Mouse (Mus musculus) right cerebral cortex, postnatal 36 days (tissue): ENCODE results near the gene Gm28372.
"Not testable (repeated sequence)": the region's sequence is repeated elsewhere in the genome, so short reads cannot be mapped to it uniquely, and the experiment has no call there.

Source experiments
- DNase-seq, 2 experiments: peaks; one replicate each; pipeline ENCODE4 v3.0.0; 2022; ENCODE audit warnings: low spot score in 2 of 2, mixed read lengths in 1 of 2

The Gm28372 gene

DNA sequence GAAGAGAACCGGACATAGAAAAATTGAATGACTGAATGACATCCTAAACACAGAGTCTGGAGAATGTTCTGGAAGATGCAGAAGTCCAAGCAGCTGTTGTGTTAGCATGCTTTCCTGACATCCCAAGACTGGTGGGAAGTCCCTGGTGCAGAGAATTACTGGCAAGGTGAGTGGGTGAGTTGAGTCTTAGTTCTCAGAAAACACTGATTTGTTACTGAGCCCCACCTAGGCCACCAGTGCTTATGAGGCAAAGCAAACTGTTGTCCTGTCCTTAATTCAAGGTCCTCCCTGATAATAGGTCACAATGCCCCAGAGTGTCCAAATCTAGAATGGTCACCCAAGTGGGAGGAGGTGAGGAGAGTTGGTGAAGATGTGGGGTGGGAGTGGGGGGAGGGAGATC, at the start of gene Gm28372, which contains the start of gene 1700020A23Rik:
Gene Gm28372 (plus strand): TSS at position 301 of the 400 bp plus-strand sequence.
Gene 1700020A23Rik (plus strand): TSS at position 321 of the 400 bp plus-strand sequence.
- DNase-seq, result no peak

DNA sequence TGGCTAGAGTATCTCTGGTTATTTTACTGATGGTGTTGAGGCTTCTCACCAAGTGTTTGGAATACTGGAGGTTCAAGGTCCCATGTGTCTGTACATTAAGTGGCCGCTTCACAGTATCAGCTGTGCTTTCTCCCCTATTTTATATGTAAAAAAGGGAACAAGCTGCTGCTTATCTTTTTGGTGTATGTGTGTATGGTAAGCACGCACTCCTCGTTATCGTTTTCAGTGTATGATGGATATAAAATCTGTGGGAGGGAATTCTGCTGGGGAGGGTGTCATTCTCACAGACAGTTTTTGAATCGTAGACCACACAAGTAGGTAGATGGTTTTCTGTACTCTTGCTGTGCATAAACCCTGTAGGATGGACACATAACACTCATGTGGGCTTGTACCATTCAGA, 47.5 kb upstream of the Gm28372 start:
- no peak for DNase-seq

DNA sequence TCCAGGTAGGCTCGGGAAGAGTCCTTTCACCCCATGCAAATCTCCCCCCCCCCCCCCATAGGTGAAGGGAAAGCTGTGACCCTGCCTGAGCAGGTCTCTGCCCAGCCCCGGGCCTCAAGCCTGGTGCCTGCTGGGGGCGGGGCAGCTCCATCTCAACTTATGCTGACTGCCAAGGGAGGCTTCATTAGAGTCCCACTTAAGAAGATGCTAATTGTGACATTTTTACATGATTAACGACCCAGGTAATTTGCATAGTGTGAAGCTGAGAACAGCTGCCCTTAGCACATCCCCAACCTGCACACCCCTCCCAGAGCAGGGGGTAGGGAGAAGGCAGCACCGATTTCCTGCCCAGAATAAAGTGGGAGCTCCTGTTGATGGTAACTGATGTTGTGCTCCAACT, 46.2 kb upstream of the Gm28372 start:
- no peak for DNase-seq

DNA sequence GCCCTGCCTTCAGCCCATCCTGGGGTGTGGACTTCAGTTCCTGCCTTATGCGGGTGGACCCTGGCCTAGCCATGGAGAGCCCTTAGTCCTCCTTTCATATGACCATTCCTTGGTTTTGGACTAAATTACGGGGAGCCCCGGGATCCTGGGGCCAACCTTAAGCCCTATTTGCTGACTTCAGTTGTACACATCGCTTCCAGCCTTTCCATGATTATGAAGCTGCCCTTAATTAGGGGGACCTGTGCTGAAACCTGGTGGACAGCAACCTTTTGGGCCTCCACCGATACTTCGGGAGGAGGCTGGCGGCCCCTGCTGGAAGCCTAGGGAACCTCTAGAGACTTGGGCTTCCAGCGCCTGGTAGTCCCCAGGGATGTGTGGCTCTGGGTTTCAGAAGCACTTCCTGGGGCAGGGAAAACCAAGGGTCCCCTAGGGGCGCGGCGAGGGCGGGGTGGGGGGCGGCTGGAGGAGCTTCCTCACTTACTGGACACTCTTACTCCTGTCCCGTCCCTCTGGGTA, 42.5 kb upstream of the Gm28372 start:
- DNase-seq, result no peak

DNA sequence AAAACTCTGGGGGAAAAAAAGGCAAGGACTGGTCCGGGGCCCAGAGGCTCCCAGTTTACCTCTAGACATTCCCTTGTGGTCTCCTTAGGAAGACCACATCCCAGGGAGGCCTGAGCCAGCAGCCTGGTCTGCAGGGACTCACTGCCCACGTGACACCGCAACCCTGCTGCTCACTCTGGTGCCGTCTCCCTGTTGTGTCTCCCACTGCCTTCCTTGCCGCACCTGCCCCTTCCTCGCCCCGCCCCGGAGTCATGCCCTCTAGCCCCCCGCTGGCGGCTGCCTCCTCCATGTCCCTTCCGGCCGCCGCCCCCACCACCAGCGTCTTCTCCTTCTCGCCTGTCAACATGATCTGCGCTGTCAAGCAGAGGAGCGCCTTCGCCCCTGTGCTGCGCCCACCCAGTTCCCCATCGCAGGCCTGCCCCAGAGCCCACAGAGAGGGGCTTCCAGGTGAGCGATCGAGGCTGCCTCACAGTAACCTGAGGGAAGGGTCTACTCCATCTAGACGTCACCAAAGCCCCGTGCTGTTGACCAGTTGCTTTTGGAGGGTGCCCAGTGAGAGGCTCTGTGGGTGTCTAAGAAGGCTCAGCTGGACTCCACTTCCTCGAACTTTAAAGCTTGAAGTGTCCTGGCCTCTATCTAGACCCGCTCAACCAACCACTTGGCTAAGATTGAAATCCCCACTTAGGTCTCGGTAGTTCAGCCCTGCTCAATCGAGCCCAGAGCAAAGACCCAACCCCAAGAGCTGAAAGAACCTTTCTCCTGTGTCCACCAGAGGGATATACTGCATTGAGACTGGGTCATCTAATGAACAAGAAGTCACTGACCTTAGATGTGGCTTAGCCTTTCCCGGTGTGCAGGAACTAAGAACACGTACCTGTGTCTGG, 39.6 kb upstream of the Gm28372 start:
- no peak for DNase-seq

DNA sequence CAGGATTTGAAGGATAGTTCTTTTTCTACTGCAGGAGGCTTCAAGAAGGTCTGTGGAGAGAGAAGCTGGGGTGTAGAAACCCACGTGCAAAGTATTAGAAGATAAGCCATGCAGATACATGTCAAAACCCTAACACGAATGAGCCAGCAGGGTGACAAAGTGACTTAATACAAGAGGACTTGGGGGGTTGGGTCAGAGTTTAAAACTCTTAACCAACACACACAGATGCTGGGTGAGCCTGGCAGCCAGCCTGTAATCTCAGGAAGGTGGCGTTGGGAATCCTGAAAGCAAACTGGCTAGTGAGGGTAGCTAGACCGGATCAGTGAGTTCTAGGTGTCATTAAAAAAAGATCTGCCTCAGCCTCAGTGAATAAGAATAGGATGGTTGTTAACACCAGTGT, 37.7 kb upstream of the Gm28372 start:
- DNase-seq, result no peak

DNA sequence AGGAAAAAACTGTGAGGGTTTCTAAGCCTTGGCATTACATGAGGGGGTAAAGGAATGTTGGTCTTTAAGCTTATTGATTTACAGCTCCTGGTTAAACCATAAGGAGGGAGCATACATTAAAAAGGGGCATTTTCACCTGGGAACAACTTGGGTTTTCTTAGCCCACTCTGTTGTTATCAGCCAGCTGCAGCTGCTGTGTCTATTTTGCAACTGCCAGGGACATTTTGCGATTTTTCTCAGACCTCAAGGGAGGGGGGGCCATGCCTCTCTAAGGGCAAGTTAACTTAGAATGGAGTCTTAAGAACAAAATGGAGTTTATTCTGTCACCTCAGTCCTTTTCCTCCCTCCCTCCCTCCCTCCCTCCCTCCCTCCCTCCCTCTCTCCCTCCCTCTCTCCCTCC, 32.0 kb upstream of the Gm28372 start:
- DNase-seq, result not testable (repeated sequence)

DNA sequence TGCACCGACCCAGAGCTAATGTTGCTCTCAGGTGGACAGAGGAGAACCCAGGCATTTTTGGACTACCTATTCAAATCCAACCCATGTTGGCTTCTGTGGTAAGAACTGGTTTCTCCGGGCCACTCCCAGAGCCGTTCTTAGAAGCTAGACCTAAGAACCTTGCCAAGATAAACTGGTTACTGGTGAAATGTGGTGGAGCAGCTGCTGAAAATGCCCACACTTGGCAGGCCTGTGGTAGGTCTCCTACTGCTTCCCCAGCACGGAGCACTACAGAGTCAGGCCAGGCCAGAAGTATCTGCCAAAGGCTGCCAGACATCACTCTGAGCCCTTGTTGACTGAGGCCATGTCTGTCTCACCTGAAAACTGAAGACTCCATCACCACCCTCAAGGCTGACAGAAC, 30.1 kb upstream of the Gm28372 start:
- no peak for DNase-seq

DNA sequence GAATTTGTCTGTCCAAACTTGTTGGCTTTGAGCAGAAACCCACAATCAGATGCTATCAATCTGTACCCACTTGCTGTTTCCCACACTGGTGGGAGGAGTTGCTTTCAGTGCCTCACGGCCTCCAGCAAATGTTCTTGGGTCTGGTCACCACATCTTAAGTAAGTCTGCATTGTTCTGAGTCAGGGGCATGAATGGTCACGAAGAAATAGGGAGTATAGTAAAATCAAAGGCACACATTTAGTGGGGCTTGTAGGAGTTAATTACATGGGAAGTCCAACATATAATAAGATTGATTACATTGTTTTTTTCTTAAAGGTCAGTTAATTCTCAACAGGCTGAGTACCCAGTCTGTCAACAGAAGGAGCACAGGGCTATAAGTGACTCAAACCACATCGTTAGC, 21.8 kb upstream of the Gm28372 start:
- no peak for DNase-seq

DNA sequence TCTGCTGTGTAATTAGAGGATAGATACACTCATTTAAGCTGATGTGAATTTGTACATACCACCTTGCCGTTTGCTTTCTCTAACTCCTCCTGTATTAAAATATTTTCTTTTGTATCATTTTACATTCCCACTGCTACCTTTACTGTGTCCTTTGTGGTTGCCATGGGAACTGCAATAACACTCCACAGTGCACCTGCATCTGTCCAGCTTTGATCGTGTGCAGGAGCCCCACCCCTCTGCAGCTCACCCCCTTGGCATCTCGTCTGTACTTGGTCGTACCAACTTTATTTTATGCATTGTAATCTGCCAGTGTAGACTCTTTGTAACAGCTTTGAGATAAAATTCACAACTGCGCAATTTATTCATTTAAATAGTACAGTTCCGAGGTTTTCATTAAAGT, 21.1 kb upstream of the Gm28372 start:
- DNase-seq, result no peak

DNA sequence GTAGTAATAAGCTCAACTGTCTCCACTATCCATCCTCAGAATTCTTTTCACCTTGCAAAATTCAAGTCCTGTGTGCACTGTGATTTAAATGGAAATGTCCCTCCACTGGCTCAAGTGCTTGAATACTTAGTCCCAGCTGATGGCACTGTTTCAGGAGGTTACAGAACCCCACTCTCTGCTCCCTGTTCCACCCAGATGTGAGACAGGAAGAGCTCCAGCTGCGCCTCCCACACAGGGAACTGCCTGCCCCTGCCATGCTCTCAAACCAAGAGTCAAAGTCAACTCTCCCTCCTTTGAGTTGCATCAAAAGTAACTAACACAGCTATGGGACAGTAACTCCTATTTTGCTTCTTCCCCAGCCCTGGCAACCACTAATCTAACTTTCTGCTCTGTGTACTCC, 18.8 kb upstream of the Gm28372 start:
- DNase-seq, result no peak

DNA sequence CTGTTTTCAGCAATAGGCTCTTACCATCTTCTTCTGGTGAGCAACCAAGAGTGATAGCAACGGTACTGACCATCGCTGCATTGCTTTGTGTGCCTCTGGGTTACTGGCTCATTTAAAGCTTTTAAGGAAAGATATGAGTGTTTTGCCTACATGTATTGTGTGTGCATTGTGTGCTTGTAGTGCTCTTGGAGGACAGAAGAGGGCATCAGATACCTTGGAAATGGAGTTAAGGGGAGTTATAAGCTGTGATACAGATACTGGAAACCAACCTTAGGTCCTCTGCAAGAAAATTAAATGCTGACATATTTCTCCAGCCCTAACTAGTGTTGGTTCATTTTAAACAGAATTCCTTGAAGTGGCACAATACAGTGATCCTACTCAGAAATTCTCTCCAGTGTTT, 16.2 kb upstream of the Gm28372 start:
- DNase-seq, result no peak

DNA sequence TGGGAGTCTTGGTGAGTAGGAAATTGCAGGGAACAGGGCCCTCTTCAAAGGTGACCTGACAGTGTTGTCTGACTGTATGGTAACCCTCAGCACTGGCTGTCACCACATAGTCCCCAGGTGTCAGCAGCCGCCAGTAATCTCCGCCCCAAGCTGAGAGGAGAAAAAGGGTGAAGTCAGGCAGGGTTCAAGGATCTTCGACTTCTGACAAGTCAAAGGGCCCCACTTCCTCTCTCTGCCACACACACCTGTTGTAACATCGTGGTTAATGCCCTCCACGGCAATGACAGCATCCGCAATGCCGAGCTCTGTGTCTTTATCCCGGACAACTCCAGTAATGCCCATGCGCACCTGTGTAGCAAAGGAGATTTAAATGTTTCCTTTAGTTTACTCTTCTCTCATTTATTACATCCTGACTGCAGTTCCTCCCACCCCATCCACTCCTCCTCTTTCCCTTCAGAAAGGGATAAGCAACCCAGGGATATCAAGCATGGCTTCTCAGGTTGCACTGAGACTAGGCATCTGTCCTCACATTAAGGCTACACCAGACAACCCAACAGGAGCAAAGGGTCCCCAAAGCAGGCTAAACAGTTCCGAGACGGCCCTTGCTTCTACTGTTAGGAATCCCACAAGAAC, 13.9 kb upstream of the Gm28372 start:
- no peak for DNase-seq

DNA sequence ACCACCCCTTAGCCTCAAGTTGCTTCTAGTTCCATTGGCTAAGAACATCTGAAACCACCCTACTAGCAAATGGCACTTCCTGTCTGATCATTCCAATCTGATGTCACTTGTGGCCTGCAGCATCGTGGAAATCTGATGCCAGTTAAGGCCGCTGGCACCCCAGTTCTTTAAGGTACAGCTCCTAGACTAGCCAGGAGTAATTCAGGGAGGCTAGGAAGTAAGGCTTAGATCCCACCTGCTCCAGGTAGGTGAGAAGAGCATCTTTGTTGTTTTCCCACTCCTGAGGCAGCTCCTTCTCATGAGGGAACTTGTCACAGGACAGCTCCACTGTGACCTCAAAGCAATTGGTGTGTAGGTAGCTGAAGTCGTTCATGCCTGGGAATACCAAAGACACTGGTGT, 12.2 kb upstream of the Gm28372 start:
- DNase-seq, result no peak

DNA sequence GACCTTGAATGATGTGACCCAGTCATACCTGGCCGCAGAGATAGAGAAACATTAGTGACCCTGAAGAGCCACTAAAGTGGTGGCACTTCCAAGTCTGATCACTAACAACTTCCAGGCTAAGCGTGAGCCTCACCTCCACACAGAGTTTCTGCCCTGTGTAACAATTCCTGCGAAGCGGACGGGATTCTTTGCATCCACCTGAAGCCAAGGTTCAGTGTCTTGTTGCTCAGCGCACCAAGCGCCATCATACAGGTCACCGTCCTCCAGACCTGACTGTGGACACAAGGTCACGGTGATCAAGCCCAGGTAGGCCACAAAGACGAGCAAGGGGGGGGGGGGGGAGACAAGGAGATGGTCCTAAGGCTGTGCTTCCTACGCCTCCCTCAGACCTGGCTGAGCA, 9.3 kb upstream of the Gm28372 start:
- DNase-seq, result no peak

DNA sequence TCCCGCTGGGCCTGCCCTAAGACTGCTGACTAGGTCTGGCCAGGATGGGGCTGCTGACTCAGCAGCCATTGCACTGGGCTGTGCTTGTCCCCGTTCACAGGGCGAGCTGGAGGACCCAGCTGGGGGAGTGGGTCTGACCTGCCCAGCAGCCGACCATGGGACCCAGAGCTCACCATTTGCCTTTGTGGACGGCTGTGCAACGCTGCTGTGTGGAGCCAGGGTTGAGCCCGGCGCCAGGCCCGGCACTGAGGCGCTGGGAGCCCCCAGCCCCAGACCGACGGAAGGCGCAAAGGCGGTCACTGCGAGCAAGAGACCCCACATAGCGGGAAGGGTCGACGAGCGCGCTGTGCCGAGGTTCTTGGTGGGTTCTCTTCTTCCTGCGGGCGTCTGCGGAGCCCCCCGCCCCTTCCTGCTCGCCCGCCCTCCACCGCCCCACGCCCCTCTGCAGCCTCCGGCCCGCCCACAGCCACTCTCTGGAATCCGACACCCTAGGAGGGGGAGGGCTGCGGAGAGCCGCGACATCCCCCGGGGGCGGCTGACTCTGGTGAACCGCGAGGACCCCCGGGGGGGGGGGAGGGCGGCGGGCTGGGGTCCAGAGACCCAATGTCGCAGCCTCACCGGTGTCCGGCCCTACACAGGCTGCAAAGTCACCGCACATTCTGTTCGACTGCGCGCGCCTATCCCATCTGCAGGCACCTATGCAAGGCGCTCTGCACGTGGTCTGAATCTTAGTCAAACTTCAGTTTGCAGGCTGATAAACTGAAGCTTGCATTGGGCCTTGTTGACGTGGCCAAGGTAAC, 7.7 kb upstream of the Gm28372 start, which contains the start of gene Cpxm1:
Gene Cpxm1 (minus strand): TSS at position 389 of the 800 bp plus-strand sequence.
- no peak for DNase-seq

DNA sequence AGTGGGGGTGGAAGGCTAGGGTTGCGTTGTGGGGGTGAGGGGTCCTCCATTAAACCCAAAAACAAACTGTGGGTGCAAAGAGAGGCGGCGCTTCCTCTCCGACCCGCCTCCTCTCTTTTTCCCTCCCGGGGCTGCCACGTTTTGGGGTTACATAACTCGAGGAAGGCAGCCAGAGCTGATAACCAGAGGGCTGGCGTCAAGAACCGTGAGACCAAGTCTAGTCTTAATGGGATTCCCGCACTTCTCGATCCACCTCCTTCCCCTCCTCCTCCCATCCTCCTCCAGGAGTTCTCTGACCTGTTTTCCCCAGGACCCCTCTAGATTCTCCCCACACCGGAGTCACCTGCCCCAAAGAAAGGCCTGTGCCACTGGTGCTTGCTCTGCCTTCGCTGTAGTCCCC, 6.9 kb upstream of the Gm28372 start:
- no peak for DNase-seq

DNA sequence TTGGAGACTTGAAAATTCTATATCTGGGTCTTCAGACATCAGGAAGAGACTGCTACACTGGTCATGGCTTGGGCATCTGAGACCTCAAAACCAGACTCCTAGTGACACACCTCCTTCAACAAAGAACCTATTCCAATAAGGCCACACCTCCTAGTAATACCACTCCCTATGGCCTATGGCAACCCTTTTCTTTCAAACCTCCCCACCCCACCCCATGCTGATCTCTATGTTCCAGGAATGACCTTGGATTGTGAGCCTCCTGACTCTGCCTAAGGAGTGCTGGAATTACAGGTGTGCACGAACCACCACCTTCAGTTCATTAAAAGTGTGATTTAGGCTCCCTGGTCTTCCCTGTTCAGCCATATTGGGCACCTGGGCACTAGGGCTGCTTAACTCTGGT, 5.0 kb upstream of the Gm28372 start:
- DNase-seq, result no peak

DNA sequence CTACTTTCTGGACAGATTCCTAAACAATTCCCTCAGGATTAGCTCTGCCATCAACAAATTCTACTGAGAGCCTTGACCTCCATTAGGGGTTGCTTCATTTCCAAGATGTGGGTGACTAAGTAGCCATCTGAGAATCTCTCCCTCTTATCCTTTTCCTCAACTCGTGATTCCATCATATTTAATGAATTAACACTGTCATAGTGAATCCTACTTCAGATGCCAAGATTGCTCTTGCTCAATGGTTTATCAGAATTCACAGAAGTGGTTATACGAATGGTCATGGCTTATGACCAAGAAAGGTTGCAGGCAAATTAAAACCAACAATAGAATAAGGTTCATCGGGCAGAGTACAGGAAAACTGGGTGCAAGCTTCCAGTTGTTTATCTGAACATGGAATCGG, 3.1 kb upstream of the Gm28372 start:
- DNase-seq, result no peak

DNA sequence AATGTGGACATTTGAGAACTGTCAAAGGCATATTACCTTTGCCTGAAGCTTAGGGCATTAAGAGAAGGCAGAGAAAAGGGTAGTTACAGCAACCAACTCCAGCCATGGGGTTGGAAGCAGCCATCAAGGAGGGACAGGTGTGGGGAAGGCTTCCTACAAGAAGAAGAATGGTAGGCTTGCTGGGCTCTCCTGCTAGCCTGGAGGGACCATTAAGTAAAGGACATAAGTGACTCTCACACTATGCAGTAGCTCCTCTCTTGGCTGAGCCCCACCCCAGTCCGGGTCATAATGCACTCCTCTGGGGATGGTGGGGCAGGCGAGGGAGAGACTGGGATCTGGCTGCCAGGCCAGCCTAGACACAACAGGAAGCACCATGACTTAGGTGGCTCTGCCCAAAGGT, 1.1 kb downstream of the Gm28372 start, which contains the start of gene Tmem239:
Gene Tmem239 (plus strand): TSS at position 301 of the 400 bp plus-strand sequence.
- DNase-seq, result no peak

DNA sequence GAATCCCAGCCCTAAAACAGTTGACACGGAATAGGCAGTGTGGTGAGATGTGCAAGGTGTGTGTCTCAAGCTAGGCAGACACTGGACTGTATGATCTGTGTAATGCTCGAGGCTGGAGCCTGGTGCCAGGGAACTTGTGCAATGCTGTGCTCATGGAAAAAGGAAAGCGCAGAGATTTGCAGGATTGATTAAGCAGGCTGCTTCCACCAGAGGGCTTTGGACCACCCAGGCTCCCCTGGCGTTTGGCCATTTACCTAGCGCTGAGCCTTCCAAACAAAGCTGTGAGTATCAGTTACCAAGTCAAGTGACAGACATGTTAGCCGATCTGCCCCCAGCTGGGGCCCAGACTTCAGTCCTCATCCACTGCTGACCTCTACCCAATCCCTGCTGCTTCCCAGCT, 3.2 kb downstream of the Gm28372 start:
- no peak for DNase-seq
